ENCODE assay signal across 9 mouse cellular contexts in the genomic region with DNA sequence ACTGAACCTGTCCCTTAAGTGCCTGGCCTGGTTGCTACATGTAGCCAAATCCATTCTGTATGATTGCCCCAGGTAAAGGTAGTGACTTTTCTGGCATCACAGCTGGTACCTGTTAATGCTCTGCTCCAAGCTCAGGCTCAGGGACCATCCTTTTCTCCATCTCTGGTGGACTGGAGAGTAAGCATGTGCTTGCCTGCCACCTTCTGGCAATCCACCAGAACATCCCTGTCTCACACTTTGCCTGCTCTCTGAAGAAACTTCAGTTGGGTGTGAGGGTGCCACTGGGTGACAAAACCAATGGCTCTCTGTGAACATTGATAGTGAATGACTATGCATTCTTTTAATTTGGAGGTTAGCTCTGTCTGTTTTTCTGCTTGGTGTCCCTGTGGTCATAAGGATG. TPM values are rescaled to one million over a fixed set of nuclear protein-coding genes. Genes with fewer than 3 reads are reported as not detected.
A peak's percentile ranks its signal among the peaks of the same experiment; 100 is the strongest.
DNase-seq lines count a peak whose midpoint lies in the region; ATAC-seq lines count a peak whose summit lies in the region.
"Had no signal": no experiment of that assay in that cellular context is flagged by ENCODE, and none has a peak within 500 bp of the region (broad histone marks: within the 10 kb centered on the region; RNA-seq: fewer than 3 reads in every experiment).

No protein-coding gene starts in this region.

- ATAC-seq in midbrain, embryonic 11.5 days (ENCODE audit: low FRiP score) = no peak
- ATAC-seq in common myeloid progenitor, adult 5-6 weeks (replicated peaks; ENCODE audit: low read depth, poor library complexity, severe bottlenecking) = peak; percentile 52; the same call in 1 of the 2 replicates
- peak; percentile 83 for ATAC-seq in megakaryocyte progenitor cell, adult 5-6 weeks (replicated peaks; ENCODE audit: poor library complexity)

- no peaks in the 10 kb centered on the region for H3K27me3 ChIP-seq in midbrain, embryonic 11.5 days (ENCODE audit: control insufficient read depth, insufficient read depth, low read length)
- no peaks in the 10 kb centered on the region for H3K27me3 ChIP-seq in midbrain, embryonic 10.5 days (ENCODE audit: low read depth, poor library complexity, severe bottlenecking)
- H3K27me3 ChIP-seq: hindbrain, embryonic 15.5 days had no signal

- H3K27ac ChIP-seq in midbrain, embryonic 11.5 days (ENCODE audit: low read depth, low read length) = no peak overlapping the region
- H3K27ac ChIP-seq in midbrain, embryonic 10.5 days (replicated peaks) = no peak overlapping the region
- H3K27ac ChIP-seq: hindbrain, embryonic 15.5 days had no signal

- peak; percentile 45 for DNase-seq in embryo, embryonic 10 days (ENCODE audit: low spot score)
- DNase-seq in embryo, embryonic 9.5 days (ENCODE audit: extremely low spot score) = no peak
- peak; percentile 72 for DNase-seq in midbrain, embryonic 11.5 days (ENCODE audit: low spot score, missing footprints)
- no peak for DNase-seq in midbrain, embryonic 10.5 days (ENCODE audit: low spot score)
- no peak for DNase-seq in ovary, postnatal 36 days (ENCODE audit: low spot score)
- DNase-seq in layer of hippocampus, adult 8-10 months (ENCODE audit: low spot score in 2 of 2) = no peak

- no peak overlapping the region for H3K4me2 ChIP-seq in midbrain, embryonic 11.5 days
- H3K4me2 ChIP-seq: hindbrain, embryonic 15.5 days had no signal

- no peak overlapping the region for H3K9ac ChIP-seq in midbrain, embryonic 11.5 days (ENCODE audit: low read length)
- H3K9ac ChIP-seq: hindbrain, embryonic 15.5 days had no signal

- H3K9me3 ChIP-seq in midbrain, embryonic 11.5 days (ENCODE audit: control insufficient read depth, low read length) = no peaks in the 10 kb centered on the region
- no peaks in the 10 kb centered on the region for H3K9me3 ChIP-seq in midbrain, embryonic 10.5 days (replicated peaks)
- H3K9me3 ChIP-seq: hindbrain, embryonic 15.5 days had no signal

- H3K36me3 ChIP-seq in midbrain, embryonic 11.5 days (ENCODE audit: control insufficient read depth, insufficient read depth, low read length) = peaks cover 33% of the 10 kb centered on the region
- H3K36me3 ChIP-seq in midbrain, embryonic 10.5 days = peaks cover 83% of the 10 kb centered on the region

- H3K4me1 ChIP-seq in midbrain, embryonic 11.5 days (ENCODE audit: control insufficient read depth, insufficient read depth, low read length) = no peaks in the 10 kb centered on the region
- 0 out of 2 replicates have a peak, but pooled peaks cover 3% of the 10 kb centered on the region for H3K4me1 ChIP-seq in midbrain, embryonic 10.5 days
- H3K4me1 ChIP-seq: hindbrain, embryonic 15.5 days had no signal

- H3K4me3 ChIP-seq in midbrain, embryonic 11.5 days (ENCODE audit: low read depth, low read length) = no peak overlapping the region
- no peak overlapping the region for H3K4me3 ChIP-seq in midbrain, embryonic 10.5 days
- H3K4me3 ChIP-seq: hindbrain, embryonic 15.5 days had no signal

RNA-seq across cellular contexts. Expression of a gene that starts 7.2 kb away (rescaled TPM):
- 5.8 and 6.1 TPM in 2 replicates for polyA plus RNA-seq in midbrain, embryonic 11.5 days (2014; fragmentation: Nextera tagmentation; extraction: Ambion mirVana)
- polyA plus RNA-seq in midbrain, embryonic 10.5 days (2016; fragmentation: Nextera tagmentation; extraction: Ambion mirVana) = 6.1 and 8.1 TPM in 2 replicates
- 4.5 and 9.7 TPM in 2 replicates for total RNA-seq in common myeloid progenitor, adult 5-6 weeks (2017)
- total RNA-seq in megakaryocyte progenitor cell, adult 5-6 weeks (2015) = 5.2 and 6.5 TPM in 2 replicates
- 4.9 and 6.1 TPM in 2 replicates for total RNA-seq in megakaryocyte progenitor cell, adult 5-6 weeks (2017)
- total RNA-seq in layer of hippocampus, adult 8-10 months (2022) = 1 to 10 TPM; 7.0 to 9.7 (median 8.3) TPM

RNA-seq across cellular contexts. Expression of a gene that starts 35.8 kb away (rescaled TPM):
- 149 and 157 TPM in 2 replicates for polyA plus RNA-seq in midbrain, embryonic 11.5 days (2014; fragmentation: Nextera tagmentation; extraction: Ambion mirVana)
- 177 and 182 TPM in 2 replicates for polyA plus RNA-seq in midbrain, embryonic 10.5 days (2016; fragmentation: Nextera tagmentation; extraction: Ambion mirVana)
- total RNA-seq in common myeloid progenitor, adult 5-6 weeks (2017) = 208 and 246 TPM in 2 replicates
- 41.6 and 41.9 TPM in 2 replicates for total RNA-seq in megakaryocyte progenitor cell, adult 5-6 weeks (2015)
- total RNA-seq in megakaryocyte progenitor cell, adult 5-6 weeks (2017) = 181 and 235 TPM in 2 replicates
- 100 to 1,000 TPM in 2 of 4 experiments, 10 to 100 TPM in 2; 95.1 to 105 (median 98.5) TPM for total RNA-seq in layer of hippocampus, adult 8-10 months (2022)

Comparison
In these comparisons a context has a peak if more than half of its experiments do, and no peak if none do; other contexts are left out.
1. DNase-seq: peak in embryo, embryonic 10 days (single experiment) and midbrain, embryonic 11.5 days (single experiment); none in embryo, embryonic 9.5 days (single experiment), midbrain, embryonic 10.5 days (single experiment), ovary, postnatal 36 days (single experiment) and layer of hippocampus, adult 8-10 months (0 of 2).